Mouse (Mus musculus): ENCODE data around the gene Scamp3. TPM values are rescaled to one million over a fixed set of nuclear protein-coding genes. Genes with fewer than 3 reads are reported as not detected.

Scamp3 gene
- total and polyA plus RNA-seq, 3 experiments: 4.5 to 72.7 (median 12.5) TPM

GRCm38 (mm10) chr3:89228180-89228549, 50.9 kb downstream of the Scamp3 start:
- peak; percentile 77 for DNase-seq (ENCODE audit: extremely low read depth)
- no peaks in the 10 kb centered on the region for H3K79me2 ChIP-seq (replicated peaks; ENCODE audit: control insufficient read depth, extremely low read depth, insufficient read depth, poor library complexity, severe bottlenecking)
- H3K4me3 ChIP-seq (replicated peaks in 1 of 3; ENCODE audit: low read depth in 2 of 3, low read length in 2 of 3, poor library complexity in 1 of 3): peak overlapping the region in 1 of 3 experiments; percentile 43
- TF ChIP-seq MAFK (IDR thresholded peaks at IDR 0.05; ENCODE audit: insufficient replicate concordance, low read length) (no peak), MYC (IDR thresholded peaks at IDR 0.05; ENCODE audit: low read depth, low read length) (no peak), GABPA (IDR thresholded peaks at IDR 0.05; ENCODE audit: insufficient replicate concordance, low read depth, low read length) (no peak), PAX5 (IDR thresholded peaks at IDR 0.05; ENCODE audit: low read length) (no peak), CHD1 (IDR thresholded peaks at IDR 0.05; ENCODE audit: low read depth, low read length) (no peak), CTCF (conservative IDR thresholded peaks at IDR 0.05 in 1 of 2, IDR thresholded peaks at IDR 0.05 in 1 of 2; ENCODE audit: low read depth in 2 of 2, low read length in 2 of 2) (peak; percentile 63 to 93), ZKSCAN1 (IDR thresholded peaks at IDR 0.05; ENCODE audit: borderline replicate concordance, low read depth, low read length) (no peak), MAX (IDR thresholded peaks at IDR 0.05; ENCODE audit: low read length) (no peak), SMC3 (IDR thresholded peaks at IDR 0.05; ENCODE audit: low read depth, low read length) (peak; percentile 72), E2F4 (IDR thresholded peaks at IDR 0.05; ENCODE audit: insufficient replicate concordance, low read depth, low read length) (no peak), BHLHE40 (IDR thresholded peaks at IDR 0.05; ENCODE audit: low read depth, low read length) (0 out of 2 replicates have a peak, but pooled peaks have one; percentile 29), POLR2A (IDR thresholded peaks at IDR 0.05; ENCODE audit: low read depth, low read length) (peak; percentile 19; the same call in 1 of the 2 replicates), MXI1 (IDR thresholded peaks at IDR 0.05; ENCODE audit: low read depth, low read length) (no peak), ELF1 (IDR thresholded peaks at IDR 0.05; ENCODE audit: low read depth, low read length) (peak; percentile 75), USF1 (IDR thresholded peaks at IDR 0.05; ENCODE audit: low read depth, low read length) (no peak), HCFC1 (IDR thresholded peaks at IDR 0.05; ENCODE audit: low read depth, low read length) (peak; percentile 46; the same call in 1 of the 2 replicates), TCF12 (IDR thresholded peaks at IDR 0.05; ENCODE audit: low read depth, low read length) (peak; percentile 47), USF2 (conservative IDR thresholded peaks at IDR 0.05; ENCODE audit: low read depth, low read length) (no peak), RCOR1 (conservative IDR thresholded peaks at IDR 0.05; ENCODE audit: low read depth, low read length) (no peak), POLR2AphosphoS2 (IDR thresholded peaks at IDR 0.05; ENCODE audit: low read depth, low read length) (no peak), CHD2 (IDR thresholded peaks at IDR 0.05; ENCODE audit: low read length) (peak; percentile 37; the same call in 1 of the 2 replicates), JUN (IDR thresholded peaks at IDR 0.05; ENCODE audit: insufficient read depth, low read depth, low read length) (no peak), TBP (conservative IDR thresholded peaks at IDR 0.05; ENCODE audit: low read depth, low read length) (no peak), ETS1 (conservative IDR thresholded peaks at IDR 0.05; ENCODE audit: low read depth, low read length) (no peak), NRF1 (IDR thresholded peaks at IDR 0.05; ENCODE audit: low read depth, low read length) (peak; percentile 28; the same call in 1 of the 2 replicates), ZMIZ1 (IDR thresholded peaks at IDR 0.05; ENCODE audit: low read depth, low read length) (no peak), MEF2A (IDR thresholded peaks at IDR 0.05; ENCODE audit: borderline replicate concordance, low read depth, low read length) (no peak), IRF4 (IDR thresholded peaks at IDR 0.05; ENCODE audit: low read depth, low read length) (peak; percentile 33; the same call in 1 of the 2 replicates), MAZ (IDR thresholded peaks at IDR 0.05; ENCODE audit: low read depth, low read length) (no peak), KAT2A (IDR thresholded peaks at IDR 0.05; ENCODE audit: insufficient replicate concordance, low read length) (0 out of 2 replicates have a peak, but pooled peaks have one; percentile 15), ZNF384 (IDR thresholded peaks at IDR 0.05; ENCODE audit: low read depth, low read length) (no peak), UBTF (IDR thresholded peaks at IDR 0.05; ENCODE audit: low read depth, low read length) (no peak), ZC3H11A (IDR thresholded peaks at IDR 0.05; ENCODE audit: low read depth, low read length) (peak; percentile 18; the same call in 1 of the 2 replicates), EP300 (IDR thresholded peaks at IDR 0.05; ENCODE audit: low read length) (no peak), NELFE (IDR thresholded peaks at IDR 0.05; ENCODE audit: low read depth, low read length) (peak; percentile 44; the same call in 1 of the 2 replicates), JUND (conservative IDR thresholded peaks at IDR 0.05; ENCODE audit: low read depth, low read length) (no peak), RAD21 (IDR thresholded peaks at IDR 0.05; ENCODE audit: low read depth, low read length) (peak; percentile 57), SIN3A (IDR thresholded peaks at IDR 0.05; ENCODE audit: low read length) (peak; percentile 52)
- H3K27me3 ChIP-seq (replicated peaks): no peaks in the 10 kb centered on the region
- in situ Hi-C loops (cut with MboI; ENCODE audit: low pct_ligation_motif_present, low pct_unique_long_range_greater_than_20kb, low sequenced_read_pairs): no loop called here
- H3K4me1 ChIP-seq (ENCODE audit: control insufficient read depth in 1 of 2, insufficient read depth in 2 of 2): peaks cover 12 to 40% of the 10 kb centered on the region in 2 experiments
- H3K4me2 ChIP-seq (ENCODE audit: insufficient read depth, low read depth, poor library complexity, severe bottlenecking): peak overlapping the region; percentile 54
- H3K36me3 ChIP-seq (replicated peaks in 1 of 2; ENCODE audit: control insufficient read depth in 1 of 2, insufficient read depth in 1 of 2, low read length in 1 of 2): peaks cover 0 to 18% of the 10 kb centered on the region in 2 experiments
- dilution Hi-C loops (cut with MboI; ENCODE audit: extremely low pct_ligation_motif_present, extremely low pct_unique_long_range_greater_than_20kb, low sequenced_read_pairs): no loop called here
- peak overlapping the region; percentile 64 for H3K9ac ChIP-seq (ENCODE audit: insufficient read depth, low read depth)
- H3K27ac ChIP-seq (ENCODE audit: insufficient read depth, low read depth): no peak overlapping the region
- H3K9me3 ChIP-seq (replicated peaks; ENCODE audit: low read length): no peaks in the 10 kb centered on the region
